Mouse (Mus musculus) stomach, embryonic 15.5 days (tissue): ENCODE data around the gene Extl1. TPM values are rescaled to one million over a fixed set of nuclear protein-coding genes. Genes with fewer than 3 reads are reported as not detected.

ENCODE experiments used
- ATAC-seq: fragments of 200-750 bp; cut with Nextera tagmentation; 2 replicates; pipeline ENCODE4 v1.8.0; 2017; ENCODE audit warnings: low read depth, moderate number of reproducible peaks, moderate TSS enrichment; ENCODE audit not compliant: insufficient read depth, low FRiP score
- H3K27ac ChIP-seq: fragments of 300-500 bp; sonication (generic); 2 replicates; pipeline ENCODE4 v1.5.1; 2015; ENCODE audit warnings: mild to moderate bottlenecking, inconsistent platforms
- H3K27me3 ChIP-seq: fragments of 300-500 bp; sonication (generic); replicated peaks from 2 replicates; pipeline ENCODE4 v1.6.1; 2015; ENCODE audit warnings: inconsistent platforms
- H3K36me3 ChIP-seq: fragments of 300-500 bp; sonication (generic); 2 replicates; pipeline ENCODE4 v1.6.1; 2015; ENCODE audit warnings: inconsistent platforms
- H3K4me1 ChIP-seq: fragments of 300-500 bp; sonication (generic); 2 replicates; pipeline ENCODE4 v1.6.1; 2015; ENCODE audit warnings: inconsistent platforms
- H3K4me2 ChIP-seq: fragments of 300-500 bp; sonication (generic); 2 replicates; pipeline ENCODE4 v1.6.1; 2015; ENCODE audit warnings: mild to moderate bottlenecking, inconsistent platforms
- H3K4me3 ChIP-seq: fragments of 300-500 bp; sonication (generic); replicated peaks from 2 replicates; pipeline ENCODE4 v1.5.1; 2015; ENCODE audit warnings: inconsistent platforms
- H3K9ac ChIP-seq: fragments of 300-500 bp; sonication (generic); 2 replicates; pipeline ENCODE4 v1.6.1; 2015; ENCODE audit warnings: inconsistent platforms
- H3K9me3 ChIP-seq: fragments of 300-500 bp; sonication (generic); 2 replicates; pipeline ENCODE4 v1.6.1; 2016; ENCODE audit warnings: inconsistent platforms
- WGBS: fragments of 180-500 bp; shearing (Covaris S2); methylation state at CpG from one replicate; pipeline ENCODE4 v1.1.7; 2015; 5-methylcytosine and 5-hydroxymethylcytosine counted together
- polyA plus RNA-seq: library from polyadenylated mRNA; unstranded; fragments of >200 nt; fragmentation: Nextera tagmentation; extraction: Ambion mirVana; gene quantifications from 2 replicates; pipeline ENCODE4 v1.2.1, GENCODE M21; 2015

The Extl1 gene
- polyA plus RNA-seq, 1 experiment from 2014 or later = 1.1 TPM

GRCm38 (mm10) chr4:134306963-134307362 lies 76.7 kb downstream of the Extl1 start:
- ATAC-seq = no peak; the same call in 1 of the 2 replicates
- no peak overlapping the region for H3K9ac ChIP-seq
- H3K36me3 ChIP-seq = no peaks in the 10 kb centered on the region
- peak overlapping the region; percentile 51 for H3K27ac ChIP-seq
- no peaks in the 10 kb centered on the region for H3K27me3 ChIP-seq
- H3K9me3 ChIP-seq = no peaks in the 10 kb centered on the region
- no peak overlapping the region for H3K4me3 ChIP-seq
- peaks cover 8% of the 10 kb centered on the region for H3K4me1 ChIP-seq
- peak overlapping the region; percentile 37 for H3K4me2 ChIP-seq
- WGBS = 44% methylated on average over 2 of the region's 2 CpGs

Other genes with a start within 250 kb of the Extl1 start
- gene Cep85, start 196.7 kb downstream of the Extl1 start, polyA plus RNA-seq = 83.0 and 84.0 TPM in 2 replicates
- not detected in 2 replicates for gene Gm7534, start 180.8 kb downstream of the Extl1 start, polyA plus RNA-seq
- gene Catsper4, start 156.5 kb downstream of the Extl1 start, polyA plus RNA-seq = 0.26 and 0.31 TPM in 2 replicates
- gene Cnksr1, start 145.5 kb downstream of the Extl1 start, polyA plus RNA-seq = 7.7 and 10.0 TPM in 2 replicates
- gene E130218I03Rik, start 140.2 kb downstream of the Extl1 start, polyA plus RNA-seq = 0.28 and 0.37 TPM in 2 replicates
- gene Zfp593, start 138.3 kb downstream of the Extl1 start, polyA plus RNA-seq = 15.1 and 15.9 TPM in 2 replicates
- not detected in 2 replicates for gene Gm30191, start 136.9 kb downstream of the Extl1 start, polyA plus RNA-seq
- gene Grrp1, start 129.7 kb downstream of the Extl1 start, polyA plus RNA-seq = 4.2 and 5.2 TPM in 2 replicates
- 18.9 and 20.0 TPM in 2 replicates for gene Pdik1l, start 96.0 kb downstream of the Extl1 start, polyA plus RNA-seq
- gene Trim63, start 68.7 kb downstream of the Extl1 start, polyA plus RNA-seq = 0.41 and 0.52 TPM in 2 replicates
- 0.75 and 0.86 TPM in 2 replicates for gene Slc30a2, start 40.7 kb downstream of the Extl1 start, polyA plus RNA-seq
- gene Pafah2, start 12.5 kb upstream of the Extl1 start, polyA plus RNA-seq = 17.8 and 20.9 TPM in 2 replicates
- 1,192 and 1,334 TPM in 2 replicates for gene Stmn1, start 84.5 kb upstream of the Extl1 start, polyA plus RNA-seq
- 6.4 and 6.7 TPM in 2 replicates for gene Paqr7, start 112.8 kb upstream of the Extl1 start, polyA plus RNA-seq
- gene Aunip, start 127.1 kb upstream of the Extl1 start, polyA plus RNA-seq = 12.7 and 14.0 TPM in 2 replicates
- 92.1 and 101 TPM in 2 replicates for gene Mtfr1l, start 151.5 kb upstream of the Extl1 start, polyA plus RNA-seq
- 33.0 and 37.8 TPM in 2 replicates for gene Selenon, start 168.3 kb upstream of the Extl1 start, polyA plus RNA-seq